Mouse (Mus musculus) brain, embryonic 14.5 days (tissue): ENCODE data around the gene Xntrpc.

Experiments
- CTCF ChIP-seq: fragments of 200-500 bp; IDR thresholded peaks from 2 replicates; pipeline ENCODE4 v1.5.1; 2012; ENCODE audit warnings: inconsistent platforms, mild to moderate bottlenecking, moderate library complexity, borderline replicate concordance; ENCODE audit not compliant: insufficient read depth, insufficient read length; ENCODE audit errors: extremely low read depth
- POLR2A ChIP-seq: fragments of 200-500 bp; IDR thresholded peaks from 2 replicates; pipeline ENCODE4 v1.6.1; 2012; ENCODE audit warnings: mild to moderate bottlenecking, inconsistent platforms, borderline replicate concordance; ENCODE audit not compliant: poor library complexity, insufficient read depth, insufficient read length, severe bottlenecking; ENCODE audit errors: extremely low read depth

- no peak for TF ChIP-seq CTCF
- no peak for TF ChIP-seq POLR2A
Observed at GRCm38 (mm10) chr7:102023821-102024220, 41.7 kb upstream of the Xntrpc start.
